In genomic region chr12:69360655-69360996, GRCm38 (mm10) we compare ENCODE assay signal across 8 mouse cellular contexts. TPM values are rescaled to one million over a fixed set of nuclear protein-coding genes. Genes with fewer than 3 reads are reported as not detected.
DNase-seq lines count a peak whose midpoint lies in the region; ATAC-seq and TF ChIP-seq lines count a peak whose summit lies in the region.

No protein-coding gene starts in this region.

- no peak overlapping the region for H3K9ac ChIP-seq in intestine, postnatal 0 days (ENCODE audit: low read depth, low read length)
- H3K9ac ChIP-seq in intestine, embryonic 16.5 days (ENCODE audit: low read depth, low read length): no peak overlapping the region
- no peak overlapping the region for H3K9ac ChIP-seq in ES-E14 (ENCODE audit: insufficient read depth, low read depth, low read length, poor library complexity, severe bottlenecking)
- no peak overlapping the region for H3K9ac ChIP-seq in heart, embryonic 14.5 days (ENCODE audit: low read length)

- in situ Hi-C loops in ES-E14 (cut with MboI; ENCODE audit: low sequenced_read_pairs in 2 of 2, unreplicated experiment in 2 of 2): no loop called here

- H3K27me3 ChIP-seq in intestine, postnatal 0 days (replicated peaks; ENCODE audit: control insufficient read depth, insufficient read depth, low read length): no peaks in the 10 kb centered on the region
- no peaks in the 10 kb centered on the region for H3K27me3 ChIP-seq in intestine, embryonic 16.5 days (replicated peaks; ENCODE audit: control insufficient read depth, insufficient read depth, low read length)
- H3K27me3 ChIP-seq in cerebellum, adult 2 months (ENCODE audit: control insufficient read depth, insufficient read depth, low read length): no peaks in the 10 kb centered on the region
- no peaks in the 10 kb centered on the region for H3K27me3 ChIP-seq in heart, embryonic 14.5 days (ENCODE audit: control insufficient read depth, insufficient read depth, low read length)

- 18% methylated on average over 5 of the region's 5 CpGs for WGBS in intestine, postnatal 0 days
- 14% methylated on average over 5 of the region's 5 CpGs for WGBS in intestine, embryonic 16.5 days
- 11% methylated on average over 5 of the region's 5 CpGs for WGBS in cerebellum, adult 2 months
- WGBS in heart, embryonic 14.5 days: 17% methylated on average over 5 of the region's 5 CpGs

- H3K4me3 ChIP-seq in intestine, postnatal 0 days (ENCODE audit: low read depth, low read length): no peak overlapping the region
- no peak overlapping the region for H3K4me3 ChIP-seq in intestine, embryonic 16.5 days (ENCODE audit: low read length)
- peak overlapping the region in 1 of 2 experiments; percentile 19; a peak in 1 of 4 replicates for H3K4me3 ChIP-seq in ES-E14 (ENCODE audit: insufficient read depth in 1 of 2, low read depth in 1 of 2, low read length in 2 of 2, poor library complexity in 1 of 2, severe bottlenecking in 1 of 2)
- H3K4me3 ChIP-seq in cerebellum, adult 2 months (replicated peaks; ENCODE audit: insufficient read depth, low read depth, low read length): no peak overlapping the region
- no peak overlapping the region for H3K4me3 ChIP-seq in heart, embryonic 14.5 days (ENCODE audit: control insufficient read depth in 1 of 2, insufficient read depth in 1 of 2, low read depth in 1 of 2, low read length in 2 of 2)

- no peak overlapping the region for H3K4me2 ChIP-seq in intestine, postnatal 0 days (replicated peaks; ENCODE audit: low read depth)
- H3K4me2 ChIP-seq in intestine, embryonic 16.5 days (ENCODE audit: low read depth, low read length): no peak overlapping the region
- peak overlapping the region; percentile 70; the same call in 1 of the 2 replicates for H3K4me2 ChIP-seq in heart, embryonic 14.5 days (ENCODE audit: low read length)

- no peaks in the 10 kb centered on the region for H3K4me1 ChIP-seq in intestine, postnatal 0 days (replicated peaks; ENCODE audit: control insufficient read depth, insufficient read depth, low read length)
- H3K4me1 ChIP-seq in intestine, embryonic 16.5 days (ENCODE audit: control insufficient read depth, insufficient read depth, low read length): peaks cover 10% of the 10 kb centered on the region
- peaks cover 0 to 2% of the 10 kb centered on the region in 2 experiments; a peak in 1 of 4 replicates for H3K4me1 ChIP-seq in ES-E14 (ENCODE audit: control insufficient read depth in 2 of 2, insufficient read depth in 2 of 2, low read length in 2 of 2, poor library complexity in 1 of 2)
- peaks cover 4% of the 10 kb centered on the region; the same call in 1 of the 2 replicates for H3K4me1 ChIP-seq in cerebellum, adult 2 months (ENCODE audit: control insufficient read depth, insufficient read depth, low read length)
- peaks cover 0 to 10% of the 10 kb centered on the region in 2 experiments; a peak in 2 of 4 replicates for H3K4me1 ChIP-seq in heart, embryonic 14.5 days (ENCODE audit: control insufficient read depth in 2 of 2, insufficient read depth in 2 of 2, low read length in 2 of 2)

- TF ChIP-seq CTCF in intestine, postnatal 0 days (IDR thresholded peaks at IDR 0.05; ENCODE audit: low read depth): peak; percentile 86
- TF ChIP-seq CTCF in cerebellum, adult 2 months (IDR thresholded peaks at IDR 0.05; ENCODE audit: borderline replicate concordance, insufficient read depth, low read depth, low read length): peak; percentile 37; the same call in 1 of the 2 replicates

- intact Hi-C loops in left cerebral cortex, postnatal 36 days (cut with DNase I): no loop called here

- no peak for TF ChIP-seq POLR2A in cerebellum, adult 2 months (IDR thresholded peaks at IDR 0.05; ENCODE audit: borderline replicate concordance, insufficient read depth, low read length)

- H3K27ac ChIP-seq in intestine, postnatal 0 days (ENCODE audit: low read depth, low read length): no peak overlapping the region
- no peak overlapping the region for H3K27ac ChIP-seq in intestine, embryonic 16.5 days (ENCODE audit: low read length)
- no peak overlapping the region for H3K27ac ChIP-seq in ES-E14 (ENCODE audit: insufficient read depth, low read depth, low read length, poor library complexity, severe bottlenecking)
- no peak overlapping the region for H3K27ac ChIP-seq in cerebellum, adult 2 months (ENCODE audit: insufficient read depth, low read length)
- H3K27ac ChIP-seq in heart, embryonic 14.5 days (replicated peaks in 1 of 2; ENCODE audit: control insufficient read depth in 1 of 2, insufficient read depth in 1 of 2, low read depth in 2 of 2, low read length in 2 of 2): no peak overlapping the region

- no peaks in the 10 kb centered on the region for H3K9me3 ChIP-seq in intestine, postnatal 0 days (ENCODE audit: control insufficient read depth)
- no peaks in the 10 kb centered on the region for H3K9me3 ChIP-seq in intestine, embryonic 16.5 days (ENCODE audit: control insufficient read depth, low read length)
- H3K9me3 ChIP-seq in ES-E14 (ENCODE audit: control insufficient read depth, insufficient read depth, low read depth, low read length): no peaks in the 10 kb centered on the region
- no peaks in the 10 kb centered on the region for H3K9me3 ChIP-seq in heart, embryonic 14.5 days (ENCODE audit: control insufficient read depth, low read length)

- DNase-seq in ES-E14 (ENCODE audit: low read depth, low spot score): peak; percentile 63
- peak; percentile 68 to 78 for DNase-seq in cerebellum, adult 2 months
- DNase-seq in left cerebral cortex, postnatal 36 days (ENCODE audit: low spot score in 2 of 2): peak; percentile 28 to 39
- peak; percentile 36 for DNase-seq in neural tube, embryonic 10.5 days (ENCODE audit: extremely low spot score, low spot score)
- no peak for DNase-seq in testis, postnatal 10 days (ENCODE audit: low spot score)

- peak; percentile 25 for ATAC-seq in intestine, postnatal 0 days
- no peak for ATAC-seq in intestine, embryonic 16.5 days
- ATAC-seq in heart, embryonic 14.5 days (ENCODE audit: insufficient number of reproducible peaks, insufficient read depth, low FRiP score, low read depth): no peak

- no peaks in the 10 kb centered on the region for H3K36me3 ChIP-seq in intestine, postnatal 0 days (ENCODE audit: control insufficient read depth, insufficient read depth)
- H3K36me3 ChIP-seq in intestine, embryonic 16.5 days (ENCODE audit: control insufficient read depth, insufficient read depth, low read length): no peaks in the 10 kb centered on the region
- H3K36me3 ChIP-seq in ES-E14 (ENCODE audit: control insufficient read depth, insufficient read depth, low read length, poor library complexity, severe bottlenecking): no peaks in the 10 kb centered on the region
- H3K36me3 ChIP-seq in heart, embryonic 14.5 days (ENCODE audit: control insufficient read depth, insufficient read depth, low read length): no peaks in the 10 kb centered on the region

TF ChIP-seq in ES-E14, 5 proteins besides CTCF, POLR2A, EP300 and RAD21:
- no peak for TF ChIP-seq MAFK (IDR thresholded peaks at IDR 0.05; ENCODE audit: insufficient read depth, low read depth, low read length)
- TF ChIP-seq ZC3H11A (IDR thresholded peaks at IDR 0.05; ENCODE audit: borderline replicate concordance, low read depth, low read length): peak; percentile 91
- TF ChIP-seq HCFC1 (IDR thresholded peaks at IDR 0.05; ENCODE audit: borderline replicate concordance, insufficient read depth, low read length): no peak
- no peak for TF ChIP-seq CHD2 (IDR thresholded peaks at IDR 0.05; ENCODE audit: low read depth, low read length)
- TF ChIP-seq ZNF384 (IDR thresholded peaks at IDR 0.05; ENCODE audit: low read depth, low read length): peak; percentile 38; the same call in 1 of the 2 replicates
TF ChIP-seq in ES-E14: peak in this region for 2.

RNA-seq across cellular contexts. Expression of gene Nemf, which starts 3.7 kb away (rescaled TPM):
- polyA plus RNA-seq in intestine, postnatal 0 days (2015; fragmentation: Nextera tagmentation; extraction: Ambion mirVana): 41.9 and 45.3 TPM in 2 replicates
- 56.3 and 66.2 TPM in 2 replicates for polyA plus RNA-seq in intestine, embryonic 16.5 days (2015; fragmentation: Nextera tagmentation; extraction: Ambion mirVana)
- 46.9 and 47.9 TPM in 2 replicates for total RNA-seq in ES-E14 (2012; rRNA removed)
- polyA plus RNA-seq in cerebellum, adult 2 months (2012; rRNA removed): 42.6 and 43.8 TPM in 2 replicates
- 62.7 and 62.9 TPM in 2 replicates for polyA plus RNA-seq in heart, embryonic 14.5 days (2014; fragmentation: Nextera tagmentation; extraction: Ambion mirVana)
- 10 to 100 TPM; 35.9 to 53.2 TPM for total RNA-seq in left cerebral cortex, postnatal 36 days (2021)

RNA-seq across cellular contexts. Expression of gene Arf6, which starts 11.3 kb away (rescaled TPM):
- 82.7 and 86.3 TPM in 2 replicates for polyA plus RNA-seq in intestine, postnatal 0 days (2015; fragmentation: Nextera tagmentation; extraction: Ambion mirVana)
- polyA plus RNA-seq in intestine, embryonic 16.5 days (2015; fragmentation: Nextera tagmentation; extraction: Ambion mirVana): 18.0 and 34.2 TPM in 2 replicates
- total RNA-seq in ES-E14 (2012; rRNA removed): 74.7 and 89.3 TPM in 2 replicates
- 67.3 and 67.6 TPM in 2 replicates for polyA plus RNA-seq in cerebellum, adult 2 months (2012; rRNA removed)
- 41.5 and 49.9 TPM in 2 replicates for polyA plus RNA-seq in heart, embryonic 14.5 days (2014; fragmentation: Nextera tagmentation; extraction: Ambion mirVana)
- 10 to 100 TPM; 49.9 to 61.4 TPM for total RNA-seq in left cerebral cortex, postnatal 36 days (2021)

RNA-seq across cellular contexts. Expression of gene Gm9887, which starts 11.6 kb away (rescaled TPM):
- polyA plus RNA-seq in intestine, postnatal 0 days (2015; fragmentation: Nextera tagmentation; extraction: Ambion mirVana): 1.9 and 2.4 TPM in 2 replicates
- 1.0 and 1.4 TPM in 2 replicates for polyA plus RNA-seq in intestine, embryonic 16.5 days (2015; fragmentation: Nextera tagmentation; extraction: Ambion mirVana)
- 1.4 and 2.6 TPM in 2 replicates for total RNA-seq in ES-E14 (2012; rRNA removed)
- 0.33 and 0.61 TPM in 2 replicates for polyA plus RNA-seq in cerebellum, adult 2 months (2012; rRNA removed)
- 1.5 and 1.7 TPM in 2 replicates for polyA plus RNA-seq in heart, embryonic 14.5 days (2014; fragmentation: Nextera tagmentation; extraction: Ambion mirVana)
- 1 to 10 TPM in 1 of 2 experiments, under 1 TPM in 1; 0.93 to 1.7 TPM for total RNA-seq in left cerebral cortex, postnatal 36 days (2021)
